Mouse (Mus musculus) embryonic facial prominence, embryonic 14.5 days (tissue): Measurements from ENCODE around the gene Smok3c. TPM values are rescaled to one million over a fixed set of nuclear protein-coding genes. Genes with fewer than 3 reads are reported as not detected.

Experiments
- ATAC-seq: fragments of 200-750 bp; cut with Nextera tagmentation; 2 replicates; pipeline ENCODE4 v1.8.0; 2017; ENCODE audit warnings: low read depth, moderate number of reproducible peaks, moderate TSS enrichment
- DNase-seq: peaks from one replicate; pipeline ENCODE4 v3.0.0-alpha.2; 2015; ENCODE audit warnings: low spot score
- H3K27ac ChIP-seq: fragments of 300-500 bp; sonication (generic); replicated peaks from 2 replicates; pipeline ENCODE4 v1.5.1; 2014; ENCODE audit warnings: low read depth, mild to moderate bottlenecking, low read length, moderate library complexity
- H3K27me3 ChIP-seq: fragments of 300-500 bp; sonication (generic); replicated peaks from 2 replicates; pipeline ENCODE4 v1.6.1; 2014; ENCODE audit warnings: low read length; ENCODE audit not compliant: control insufficient read depth, insufficient read depth
- H3K36me3 ChIP-seq: fragments of 300-500 bp; sonication (generic); 2 replicates; pipeline ENCODE4 v1.6.1; 2014; ENCODE audit warnings: low read length, mixed read lengths; ENCODE audit not compliant: control insufficient read depth, insufficient read depth
- H3K4me1 ChIP-seq: fragments of 300-500 bp; sonication (generic); 2 replicates; pipeline ENCODE4 v1.6.1; 2014; ENCODE audit warnings: antibody characterized with exemption, low read length; ENCODE audit not compliant: control insufficient read depth, insufficient read depth
- H3K4me2 ChIP-seq: fragments of 300-500 bp; sonication (generic); 2 replicates; pipeline ENCODE4 v1.6.1; 2014; ENCODE audit warnings: low read depth, mild to moderate bottlenecking, low read length, moderate library complexity, mixed read lengths
- H3K4me3 ChIP-seq: fragments of 300-500 bp; sonication (generic); 2 replicates; pipeline ENCODE4 v1.5.1; 2014; ENCODE audit warnings: low read depth, mild to moderate bottlenecking, low read length
- H3K9ac ChIP-seq: fragments of 300-500 bp; sonication (generic); 2 replicates; pipeline ENCODE4 v1.6.1; 2014; ENCODE audit warnings: low read depth, mild to moderate bottlenecking, low read length, moderate library complexity, mixed read lengths
- H3K9me3 ChIP-seq: fragments of 300-500 bp; sonication (generic); 2 replicates; pipeline ENCODE4 v1.6.1; 2016; ENCODE audit warnings: low read length; ENCODE audit not compliant: control insufficient read depth
- WGBS: fragments of 180-500 bp; shearing (Covaris S2); extraction: QIAGEN DNeasy Blood & Tissue Kit; methylation state at CpG from one replicate; pipeline ENCODE4 v1.1.7; 2014; 5-methylcytosine and 5-hydroxymethylcytosine counted together
- polyA plus RNA-seq: library from polyadenylated mRNA; unstranded; fragments of >200 nt; fragmentation: Nextera tagmentation; extraction: Ambion mirVana; gene quantifications from 2 replicates; pipeline ENCODE4 v1.2.1, GENCODE M21; 2014

Gene Smok3c
- polyA plus RNA-seq, 1 experiment from 2014 or later = not detected

GRCm38 (mm10) chr5:138076148-138076547, 23.2 kb downstream of the Smok3c start:
- 57% methylated on average over 2 of the region's 2 CpGs for WGBS
- Histone ChIP-seq H3K36me3 (no peaks in the 10 kb centered on the region), H3K4me2 (no peak overlapping the region), H3K4me3 (no peak overlapping the region), H3K9me3 (no peaks in the 10 kb centered on the region), H3K9ac (no peak overlapping the region), H3K4me1 (no peaks in the 10 kb centered on the region), H3K27me3 (no peaks in the 10 kb centered on the region), H3K27ac (no peak overlapping the region)
- DNase-seq (no peak), ATAC-seq (no peak)

- ATAC-seq = no peak
- no peak overlapping the region for H3K4me2 ChIP-seq
- H3K9me3 ChIP-seq = no peaks in the 10 kb centered on the region
- no peaks in the 10 kb centered on the region for H3K36me3 ChIP-seq
- no peak for DNase-seq
- no peak overlapping the region for H3K9ac ChIP-seq
- WGBS = 89% methylated on average over 5 of the region's 5 CpGs
- no peak overlapping the region for H3K4me3 ChIP-seq
- H3K27ac ChIP-seq = no peak overlapping the region
- H3K4me1 ChIP-seq = no peaks in the 10 kb centered on the region
- H3K27me3 ChIP-seq = no peaks in the 10 kb centered on the region
These were observed 27.5 kb downstream of the Smok3c start for GRCm38 (mm10) chr5:138080456-138080855.

DNA sequence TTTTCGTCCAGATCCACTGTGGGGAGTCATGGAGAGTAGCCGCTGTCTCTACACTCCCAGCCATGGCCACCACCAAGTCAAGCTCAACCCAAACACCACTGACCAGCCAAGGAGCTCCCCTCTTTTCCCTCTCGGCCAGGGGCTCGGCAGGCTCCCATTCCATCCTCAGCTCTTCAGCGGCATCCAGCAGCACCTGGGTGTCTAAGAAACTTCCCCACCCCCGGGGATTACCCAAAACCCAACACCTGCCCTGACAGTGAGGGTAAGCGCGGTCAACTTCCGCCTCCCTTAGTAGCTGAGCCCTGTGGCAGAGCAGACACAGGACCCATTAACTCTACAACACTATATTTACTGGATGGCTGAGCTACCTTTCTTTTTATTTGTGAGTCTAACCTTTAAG, 28.5 kb downstream of the Smok3c start:
- Histone ChIP-seq H3K4me3 (no peak overlapping the region), H3K4me1 (peaks cover 4% of the 10 kb centered on the region), H3K27ac (no peak overlapping the region), H3K36me3 (no peaks in the 10 kb centered on the region), H3K27me3 (no peaks in the 10 kb centered on the region), H3K9ac (no peak overlapping the region), H3K9me3 (no peaks in the 10 kb centered on the region), H3K4me2 (no peak overlapping the region)
- DNase-seq = no peak
- 87% methylated on average over 9 of the region's 9 CpGs for WGBS
- ATAC-seq = no peak

DNA sequence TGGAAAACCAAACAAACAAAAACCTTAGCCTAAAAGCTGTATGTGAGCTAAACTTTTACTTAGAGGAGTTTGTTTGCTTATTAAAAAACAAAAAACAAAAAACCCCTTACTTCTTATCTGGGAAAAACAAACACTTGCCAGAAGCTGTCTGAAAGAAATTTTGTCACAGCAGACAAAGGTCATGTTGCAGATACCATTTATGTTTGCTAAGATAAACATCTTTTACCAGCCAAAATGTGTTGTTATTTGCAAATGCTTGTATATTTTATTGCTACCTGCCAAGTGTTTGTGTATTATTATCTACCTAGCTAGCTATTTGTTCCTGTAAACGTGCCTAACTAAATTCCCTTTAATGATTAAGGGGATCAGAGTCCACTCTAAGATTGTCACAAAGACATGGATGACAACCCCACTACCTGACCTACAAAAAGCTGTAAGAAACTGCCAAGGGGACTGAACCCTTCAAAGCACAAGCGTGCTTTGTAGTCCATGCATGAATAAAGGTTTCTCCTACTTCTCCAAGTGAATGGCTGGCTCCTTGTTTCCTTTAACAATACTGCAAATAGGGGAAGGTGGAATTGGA, 30.4 kb downstream of the Smok3c start:
- Histone ChIP-seq H3K4me2 (no peak overlapping the region), H3K4me1 (peaks cover 8% of the 10 kb centered on the region), H3K9ac (no peak overlapping the region), H3K9me3 (no peaks in the 10 kb centered on the region), H3K27me3 (no peaks in the 10 kb centered on the region), H3K27ac (no peak overlapping the region), H3K4me3 (no peak overlapping the region), H3K36me3 (peaks cover 13% of the 10 kb centered on the region)
- DNase-seq = no peak
- WGBS = 63% methylated on average over 2 of the region's 2 CpGs
- ATAC-seq = no peak

GRCm38 (mm10) chr5:138083936-138084335, 30.9 kb downstream of the Smok3c start:
- H3K36me3 ChIP-seq = peaks cover 17% of the 10 kb centered on the region
- no peak overlapping the region for H3K4me2 ChIP-seq
- ATAC-seq = no peak
- no peaks in the 10 kb centered on the region for H3K27me3 ChIP-seq
- no peak for DNase-seq
- no peaks in the 10 kb centered on the region for H3K9me3 ChIP-seq
- 95% methylated on average over 2 of the region's 2 CpGs for WGBS
- no peak overlapping the region for H3K4me3 ChIP-seq
- no peak overlapping the region for H3K27ac ChIP-seq
- no peak overlapping the region for H3K9ac ChIP-seq
- peaks cover 8% of the 10 kb centered on the region for H3K4me1 ChIP-seq

GRCm38 (mm10) chr5:138084507-138084906, 31.5 kb downstream of the Smok3c start:
- Histone ChIP-seq H3K9me3 (no peaks in the 10 kb centered on the region), H3K27ac (no peak overlapping the region), H3K9ac (peak overlapping the region; percentile 98), H3K4me3 (peak overlapping the region; percentile 95), H3K4me1 (peaks cover 8% of the 10 kb centered on the region), H3K27me3 (no peaks in the 10 kb centered on the region), H3K4me2 (peak overlapping the region; percentile 75), H3K36me3 (peaks cover 22% of the 10 kb centered on the region)
- WGBS = 64% methylated on average over 2 of the region's 2 CpGs
- ATAC-seq (no peak), DNase-seq (no peak)

DNA sequence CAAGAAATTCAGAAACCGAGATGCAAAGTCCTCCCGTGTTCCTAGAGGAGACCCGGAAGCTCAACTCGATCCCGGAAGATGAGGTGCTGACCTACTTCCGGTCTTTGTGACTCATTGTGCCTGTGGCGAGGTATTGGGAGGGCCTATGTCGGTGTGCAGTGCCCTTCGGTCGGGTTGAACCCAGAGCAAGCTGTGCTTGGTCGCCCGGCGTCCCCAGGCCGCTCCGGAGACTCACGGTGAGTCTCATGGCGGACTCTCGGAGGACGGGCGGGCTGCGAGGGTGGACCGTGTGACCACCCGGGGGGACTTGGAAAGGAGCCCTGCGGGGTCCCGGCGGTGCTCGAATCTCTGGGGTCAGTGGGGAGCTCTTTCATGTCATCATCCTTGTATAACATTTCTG, 32.0 kb downstream of the Smok3c start, which contains the start of gene Zkscan1:
TSS of gene Zkscan1 (plus strand) at position 89 of the 400 bp plus-strand sequence.
- H3K9me3 ChIP-seq = no peaks in the 10 kb centered on the region
- H3K9ac ChIP-seq = peak within 1 kb of the TSS; percentile 98
- peaks cover 23% of the 10 kb centered on the region for H3K36me3 ChIP-seq
- H3K4me2 ChIP-seq = peak within 1 kb of the TSS; percentile 75
- peaks cover 8% of the 10 kb centered on the region for H3K4me1 ChIP-seq
- WGBS = under 1% methylated on average over 22 of the region's 27 CpGs
- H3K27me3 ChIP-seq = no peaks in the 10 kb centered on the region
- DNase-seq (peak; percentile 97), ATAC-seq (peak; percentile 98)
- H3K27ac ChIP-seq = peak within 1 kb of the TSS; percentile 88
- H3K4me3 ChIP-seq = peak within 1 kb of the TSS; percentile 95

DNA sequence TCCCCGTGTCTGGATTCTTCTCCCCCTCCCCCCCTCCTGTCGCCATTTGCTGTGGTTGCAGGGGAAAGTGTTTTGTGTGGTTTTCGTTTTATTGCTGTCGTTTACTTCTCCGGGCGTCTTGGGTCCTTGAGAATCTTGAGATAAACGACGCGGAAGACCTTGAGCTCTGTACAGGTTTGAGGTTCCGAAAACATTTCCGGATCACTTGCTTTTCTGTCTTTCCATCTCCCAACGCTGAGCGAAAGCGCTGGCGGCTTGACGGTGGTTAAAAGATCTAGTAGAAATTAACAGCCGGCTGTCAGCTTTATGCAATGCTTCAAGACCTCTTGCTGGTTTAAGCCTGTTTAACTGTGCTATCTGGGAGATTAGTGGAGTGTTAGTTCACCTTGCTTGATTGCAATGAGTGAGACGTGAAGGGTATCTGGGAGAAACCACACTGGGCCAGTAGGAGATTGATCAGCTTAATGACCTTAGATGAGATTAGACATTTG, 32.5 kb downstream of the Smok3c start:
- DNase-seq = peak; percentile 7
- H3K4me1 ChIP-seq = peaks cover 8% of the 10 kb centered on the region
- ATAC-seq = no peak
- no peaks in the 10 kb centered on the region for H3K27me3 ChIP-seq
- peak overlapping the region; percentile 95 for H3K4me3 ChIP-seq
- peak overlapping the region; percentile 75 for H3K4me2 ChIP-seq
- H3K36me3 ChIP-seq = peaks cover 23% of the 10 kb centered on the region
- H3K9me3 ChIP-seq = no peaks in the 10 kb centered on the region
- H3K27ac ChIP-seq = peak overlapping the region; percentile 88
- H3K9ac ChIP-seq = peak overlapping the region; percentile 98
- WGBS = under 1% methylated on average over 18 of the region's 18 CpGs

- H3K27me3 ChIP-seq = no peaks in the 10 kb centered on the region
- H3K36me3 ChIP-seq = peaks cover 26% of the 10 kb centered on the region
- no peak for DNase-seq
- peak overlapping the region; percentile 75 for H3K4me2 ChIP-seq
- H3K27ac ChIP-seq = no peak overlapping the region
- 79% methylated on average over 3 of the region's 3 CpGs for WGBS
- peaks cover 8% of the 10 kb centered on the region for H3K4me1 ChIP-seq
- no peak overlapping the region for H3K4me3 ChIP-seq
- H3K9me3 ChIP-seq = no peaks in the 10 kb centered on the region
- ATAC-seq = no peak
- 0 out of 2 replicates have a peak overlapping the region, but pooled peaks have one; percentile 98 for H3K9ac ChIP-seq
These were observed 33.8 kb downstream of the Smok3c start for GRCm38 (mm10) chr5:138086842-138087241.
